Mouse (Mus musculus) cerebellum, adult 18-20 months (tissue): ENCODE results near the gene Slfn5.
A peak's percentile ranks its signal among the peaks of the same experiment; 100 is the strongest.
"Not testable (repeated sequence)": the region's sequence is repeated elsewhere in the genome, so short reads cannot be mapped to it uniquely, and the experiment has no call there.

Experiments used
- DNase-seq, 2 experiments: peaks; one replicate each; pipeline ENCODE4 v3.0.0; 2021

Slfn5 gene

DNA sequence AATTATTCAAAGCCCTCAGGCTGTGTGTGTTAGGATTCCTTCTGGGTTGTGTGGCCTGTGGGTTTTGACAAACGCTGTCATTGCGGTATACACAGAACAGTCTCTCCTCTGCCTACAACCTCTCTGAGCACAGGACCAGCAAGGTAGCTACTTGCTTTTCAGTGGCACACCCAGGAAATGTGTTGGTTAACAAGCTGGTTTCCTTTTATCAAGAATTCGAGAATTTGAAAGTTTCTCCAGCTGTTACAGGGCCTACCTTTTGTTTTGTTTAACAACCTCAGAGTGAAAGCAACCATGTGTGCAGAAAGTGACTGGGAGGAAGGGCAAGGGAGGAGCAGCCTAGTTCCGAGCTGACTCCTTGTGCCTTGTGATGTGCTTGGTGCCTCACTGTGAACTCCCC lies 3.7 kb upstream of the Slfn5 start:
- no peak for DNase-seq

DNA sequence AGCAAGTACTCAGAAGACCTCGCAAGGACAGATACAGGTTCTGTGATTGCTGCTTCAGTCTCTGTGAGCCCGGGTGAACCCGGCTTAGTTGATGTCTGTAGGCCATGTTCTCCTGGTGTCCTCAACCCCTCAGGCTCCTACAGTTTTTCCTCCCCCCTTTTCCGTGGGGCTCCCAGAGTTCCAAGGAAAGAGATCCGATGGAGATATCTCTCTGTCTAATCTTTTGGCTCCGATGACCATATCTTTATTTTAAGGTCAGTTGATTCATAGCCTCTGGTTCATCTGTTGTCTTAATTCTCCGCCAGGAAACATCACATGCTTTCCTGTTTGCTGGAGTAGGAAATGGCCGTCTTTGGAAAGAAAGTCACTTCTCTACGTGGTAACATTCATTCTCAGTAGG lies 2.1 kb upstream of the Slfn5 start:
- DNase-seq, result no peak

- DNase-seq, result no peak
These were observed 889 bp downstream of the Slfn5 start for GRCm38 (mm10) chr11:82951865-82952611.

DNA sequence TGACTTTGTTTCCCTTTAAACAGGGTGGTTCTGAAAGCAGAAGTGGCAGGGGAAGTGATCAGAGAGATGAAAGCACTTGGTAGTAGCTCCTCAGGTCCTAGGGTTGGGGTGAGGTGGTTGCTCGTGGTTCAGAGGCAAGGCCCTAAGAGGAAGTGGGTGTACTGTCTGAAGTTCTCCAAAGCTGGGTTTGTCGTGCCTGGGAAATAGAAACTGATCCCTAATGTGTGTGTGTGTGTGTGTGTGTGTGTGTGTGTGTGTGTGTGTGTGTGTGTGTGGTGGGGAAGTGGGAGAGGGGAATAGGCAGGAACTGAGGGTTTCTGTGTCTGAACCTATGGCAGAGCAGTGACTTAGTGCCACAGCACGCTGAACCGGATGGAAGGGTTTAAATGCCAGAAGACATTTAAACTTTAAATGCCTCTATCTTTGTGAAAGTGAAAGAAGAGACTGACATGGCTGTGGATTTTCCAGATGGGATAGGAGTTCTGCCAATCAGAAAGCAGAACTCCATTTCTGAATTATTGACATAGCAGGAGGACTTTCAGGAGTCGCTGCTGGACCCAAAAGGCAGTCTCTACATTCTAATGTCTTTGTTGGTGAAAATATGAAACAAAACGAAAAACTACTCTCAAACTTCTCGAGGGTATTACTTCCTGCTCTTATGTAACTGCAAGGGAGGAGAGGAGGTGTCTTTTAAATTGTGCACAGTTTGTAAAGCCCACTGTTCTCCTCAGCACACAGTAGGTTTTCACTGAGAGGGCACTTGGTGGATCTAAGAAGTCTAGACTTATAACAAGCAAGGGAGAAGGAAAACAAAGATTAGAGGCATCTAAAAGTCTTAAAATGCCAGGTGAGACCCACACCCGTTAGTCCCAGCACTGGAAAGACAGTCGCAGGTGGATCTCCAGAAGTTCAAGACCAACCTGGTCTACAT lies 1.7 kb downstream of the Slfn5 start:
- no peak for DNase-seq

DNA sequence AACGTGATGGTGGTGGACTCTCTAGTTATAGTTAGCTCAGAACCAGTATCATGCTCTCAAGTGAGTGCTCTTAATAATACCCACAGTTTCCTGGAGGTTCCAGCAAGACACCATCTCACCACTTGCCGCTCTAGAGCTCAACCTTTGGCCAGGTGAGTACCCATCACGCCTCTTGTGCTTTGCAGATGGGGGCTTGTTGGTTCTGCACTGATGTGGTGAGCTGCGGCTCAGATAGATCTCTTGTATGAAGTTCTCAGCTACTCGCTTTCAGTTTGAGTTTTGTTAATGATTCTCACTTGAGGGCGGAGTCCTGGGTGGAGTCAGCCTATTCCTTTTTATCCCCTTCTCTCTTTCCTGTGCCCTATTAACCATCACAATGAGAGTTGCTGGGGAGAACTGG lies 3.5 kb downstream of the Slfn5 start:
- no peak for DNase-seq

DNA sequence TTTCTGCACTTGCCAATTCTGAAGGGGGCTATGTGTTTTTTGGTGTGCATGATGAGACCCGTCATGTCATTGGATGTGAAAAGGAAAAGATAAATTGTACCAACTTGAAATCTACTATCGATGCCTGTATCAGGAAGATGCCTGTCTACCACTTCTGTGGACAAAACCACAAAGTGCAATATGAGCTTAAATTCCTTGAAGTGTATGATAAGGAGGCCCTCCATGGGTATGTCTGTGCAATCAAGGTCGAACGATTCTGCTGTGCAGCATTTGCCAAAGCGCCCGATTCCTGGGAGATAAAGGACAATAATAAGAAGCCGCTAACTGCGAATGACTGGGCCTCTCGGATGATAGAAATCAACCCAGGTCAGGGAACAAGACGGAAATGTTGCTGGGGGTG lies 5.8 kb downstream of the Slfn5 start:
- DNase-seq, result no peak

DNA sequence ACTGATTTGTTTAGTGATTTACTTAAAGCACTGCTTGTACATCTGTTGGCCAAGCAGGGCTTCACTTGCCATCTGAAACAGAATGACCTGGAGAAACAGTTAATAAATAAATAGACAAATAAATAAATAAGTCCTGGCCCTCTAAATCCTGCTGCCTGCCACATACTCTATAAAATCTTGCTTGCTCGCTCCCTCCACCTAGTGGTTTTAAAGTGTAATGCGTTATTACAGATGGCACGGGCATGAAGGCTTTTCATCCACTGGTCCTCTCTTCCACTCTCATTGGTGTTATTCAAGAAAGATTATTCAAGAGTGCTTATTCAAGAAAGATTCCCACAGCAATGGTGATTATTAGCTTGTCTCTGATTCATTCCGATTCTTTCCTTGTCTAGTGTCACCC lies 8.5 kb downstream of the Slfn5 start:
- DNase-seq, result peak; percentile 38 to 44

- no peak for DNase-seq
These were observed 10.6 kb downstream of the Slfn5 start for GRCm38 (mm10) chr11:82961743-82962142.

GRCm38 (mm10) chr11:82962215-82962614 lies 11.1 kb downstream of the Slfn5 start:
- no peak for DNase-seq

GRCm38 (mm10) chr11:82970712-82971589 lies 19.8 kb downstream of the Slfn5 start:
- peak; percentile 46 to 60 for DNase-seq

GRCm38 (mm10) chr11:82971590-82971974 lies 20.4 kb downstream of the Slfn5 start:
- no peak for DNase-seq

DNA sequence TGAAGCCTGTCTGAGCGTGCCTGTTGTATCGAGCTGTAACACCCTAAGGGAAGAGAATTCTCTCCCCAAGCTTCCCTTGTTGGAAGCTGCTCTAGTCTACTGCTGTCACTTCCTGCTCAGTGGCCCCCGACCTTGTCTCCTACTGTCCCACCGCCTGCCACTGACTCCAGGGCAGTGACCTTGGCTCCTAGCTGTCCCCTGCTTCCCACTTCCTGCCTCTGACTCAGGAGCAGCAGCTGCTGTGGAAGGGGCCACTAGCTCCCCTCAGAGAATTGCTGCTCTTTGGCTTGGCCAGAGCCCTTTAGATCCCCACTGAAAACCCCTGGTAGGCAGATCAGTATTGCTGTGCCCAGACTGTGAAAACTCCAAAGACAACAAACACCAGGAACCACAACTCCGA lies 22.8 kb downstream of the Slfn5 start:
- DNase-seq, result no peak

DNA sequence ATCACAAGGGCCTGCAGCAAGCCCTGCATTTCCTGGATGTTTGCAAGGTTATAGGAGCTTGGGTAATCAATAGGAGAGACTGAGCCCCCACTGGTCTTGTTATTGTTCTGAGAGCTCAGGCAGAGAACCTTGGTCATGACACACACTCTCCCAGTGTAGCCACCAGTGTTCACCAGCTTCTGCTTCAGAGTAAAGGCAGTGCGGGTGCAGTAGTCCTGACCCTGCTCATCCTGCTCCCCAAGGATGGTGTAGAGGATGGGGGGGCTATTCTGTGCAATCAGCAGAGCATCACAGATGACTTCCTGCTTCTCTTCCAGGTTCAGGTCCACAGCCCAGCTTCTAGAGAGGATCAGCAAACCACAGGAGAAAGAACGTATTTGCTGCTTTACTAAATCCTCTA lies 31.3 kb downstream of the Slfn5 start:
- not testable (repeated sequence) for DNase-seq

GRCm38 (mm10) chr11:82983193-82983592 lies 32.0 kb downstream of the Slfn5 start:
- no peak for DNase-seq

DNA sequence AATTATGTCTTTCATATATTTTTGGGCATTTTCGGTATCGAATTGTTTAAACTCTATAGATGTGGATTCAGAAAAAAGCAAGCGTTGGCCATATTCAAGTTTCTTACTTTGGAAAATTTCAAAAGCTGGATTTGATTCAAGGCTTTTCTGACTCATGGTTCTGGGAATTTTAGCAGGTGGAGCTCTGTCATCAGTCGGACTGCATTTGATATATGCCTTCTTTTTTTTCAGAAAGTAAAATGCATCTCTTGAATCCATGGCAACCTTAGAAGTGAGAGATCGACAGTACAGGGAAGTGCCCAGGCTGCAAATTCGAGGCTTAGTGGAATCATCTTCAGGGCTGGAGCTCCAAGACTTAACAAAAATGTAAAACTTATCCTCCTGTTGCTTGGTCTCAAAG lies 36.5 kb downstream of the Slfn5 start:
- no peak for DNase-seq

GRCm38 (mm10) chr11:82989357-82989756 lies 38.2 kb downstream of the Slfn5 start:
- no peak for DNase-seq

GRCm38 (mm10) chr11:82990612-82991385 lies 39.6 kb downstream of the Slfn5 start:
- not testable (repeated sequence) for DNase-seq

DNA sequence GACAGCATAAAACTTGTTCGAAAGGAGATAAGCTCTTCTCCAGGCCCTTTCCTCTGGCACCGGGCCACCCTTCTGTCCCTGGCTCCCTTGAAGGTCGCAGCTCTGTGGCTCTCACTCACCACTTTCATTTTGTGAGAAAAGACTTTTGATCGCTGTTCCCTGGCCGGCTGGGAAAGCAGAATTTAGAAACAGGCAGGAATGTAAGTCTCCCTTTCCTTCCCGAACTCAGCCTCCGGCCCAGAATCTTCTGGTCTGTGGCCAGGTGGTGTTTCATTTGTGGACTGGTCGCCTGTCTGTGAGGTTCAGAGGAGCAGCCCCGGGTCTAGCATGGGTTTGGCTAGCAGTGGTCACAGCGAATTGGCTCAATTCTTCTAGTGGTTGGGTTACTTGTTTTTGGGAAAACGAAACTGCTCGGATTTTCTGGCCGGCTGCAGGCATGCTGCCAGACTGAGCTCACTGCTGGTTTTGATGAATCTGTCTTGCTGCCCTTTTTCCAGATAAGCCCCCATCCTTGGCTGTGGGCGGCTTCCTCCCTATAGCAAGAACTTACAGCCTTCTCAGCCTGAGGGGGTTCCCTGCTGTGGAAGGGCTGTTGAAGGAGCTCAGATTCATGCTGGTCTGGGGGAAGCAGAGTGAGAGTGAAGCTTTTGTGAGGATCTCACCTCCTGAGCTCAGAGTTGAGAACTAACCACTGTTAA lies 40.5 kb downstream of the Slfn5 start, which contains the start of gene Slfn9:
Slfn9 (minus strand) TSS at position 362 of the 698 bp plus-strand sequence.
- peak; percentile 18 to 31 for DNase-seq

DNA sequence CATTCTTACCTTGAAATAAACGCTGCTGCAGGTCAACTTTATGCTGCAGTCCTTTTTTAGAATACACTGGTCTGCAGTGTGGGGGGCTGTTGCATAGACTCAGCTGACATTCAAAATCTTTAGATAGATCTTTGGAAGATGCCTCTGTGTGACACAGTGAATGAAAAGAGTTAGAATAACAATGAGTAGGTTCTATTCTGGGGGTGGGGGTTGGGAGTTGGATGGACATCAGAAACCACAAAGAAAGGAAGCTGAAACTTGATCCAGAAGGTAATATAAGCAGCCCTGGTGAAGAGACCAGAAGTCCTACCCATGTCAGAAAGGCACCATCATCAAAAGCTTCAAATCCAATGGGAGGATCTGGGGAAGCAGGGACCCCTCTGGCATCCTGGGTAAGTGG lies 62.2 kb downstream of the Slfn5 start:
- no peak for DNase-seq
